Mouse (Mus musculus): ENCODE data around the gene Piwil1. TPM values are rescaled to one million over a fixed set of nuclear protein-coding genes. Genes with fewer than 3 reads are reported as not detected.

Piwil1 gene
- polyA plus RNA-seq, 1 experiment from 2014 or later: not detected

- 18% methylated on average over 10 of the region's 10 CpGs for WGBS
These were observed 1.4 kb downstream of the Piwil1 start for GRCm38 (mm10) chr5:128703688-128704087.

DNA sequence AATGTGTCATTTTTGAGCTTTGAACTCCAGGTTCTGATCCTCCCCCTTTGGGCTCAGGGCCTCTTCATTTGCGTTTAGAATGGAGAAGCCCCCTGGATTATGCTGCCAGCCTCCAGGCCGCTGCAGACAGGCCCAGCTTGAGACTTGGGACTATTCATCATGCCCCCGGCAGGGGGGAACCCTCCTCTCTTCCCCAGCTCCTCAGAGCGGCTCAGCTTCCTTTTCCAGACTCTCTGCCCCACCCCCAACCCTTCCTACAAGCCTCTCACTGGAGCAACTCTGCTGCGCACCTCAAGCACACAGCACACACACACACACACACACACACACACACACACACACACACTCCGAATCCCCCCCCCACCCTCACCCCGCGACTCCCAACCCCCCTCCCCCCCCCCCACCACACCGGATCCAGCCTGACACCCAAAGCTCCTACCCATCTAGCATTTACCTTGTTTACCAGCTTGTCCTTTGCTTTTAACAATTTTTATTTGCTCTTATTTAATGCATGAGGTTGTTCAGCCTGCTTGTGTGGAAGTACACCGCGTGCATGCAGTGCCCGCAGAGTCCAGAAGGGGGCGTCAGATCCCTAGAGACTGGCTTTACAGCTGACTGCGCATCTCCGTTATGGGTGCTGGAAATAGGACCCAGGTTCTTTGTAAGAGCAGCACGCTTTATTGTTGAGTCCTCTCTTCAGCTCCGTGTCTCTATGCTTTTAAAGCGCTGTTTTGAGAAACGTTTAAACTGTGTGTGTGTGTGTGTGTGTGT lies 2.0 kb downstream of the Piwil1 start:
- no peak for ATAC-seq (ENCODE audit: low FRiP score, low TSS enrichment)
- H3K9me3 ChIP-seq (ENCODE audit: control insufficient read depth, low read length): no peaks in the 10 kb centered on the region

More at GRCm38 (mm10) chr5:128703688-128704087, 1.4 kb downstream of the Piwil1 start:
- no peaks in the 10 kb centered on the region for H3K27me3 ChIP-seq (ENCODE audit: control insufficient read depth, insufficient read depth, low read length)
- no peaks in the 10 kb centered on the region for H3K4me1 ChIP-seq (replicated peaks; ENCODE audit: control insufficient read depth, insufficient read depth)
- TF ChIP-seq CTCF (IDR thresholded peaks at IDR 0.05; ENCODE audit: low read depth) (no peak), EP300 (optimal IDR thresholded peaks at IDR 0.05) (no peak)
- DNase-seq (ENCODE audit: low spot score): no peak
- no peak overlapping the region for H3K27ac ChIP-seq (replicated peaks)
- peak overlapping the region; percentile 8; the same call in 1 of the 2 replicates for H3K4me2 ChIP-seq (replicated peaks; ENCODE audit: low read depth)
- no peak for ATAC-seq (ENCODE audit: low FRiP score, low TSS enrichment)
- H3K4me3 ChIP-seq (ENCODE audit: low read depth, low read length): no peak overlapping the region
- no peak overlapping the region for H3K9ac ChIP-seq (ENCODE audit: low read length)
- H3K9me3 ChIP-seq (ENCODE audit: control insufficient read depth, low read length): no peaks in the 10 kb centered on the region
- no peaks in the 10 kb centered on the region for H3K36me3 ChIP-seq (ENCODE audit: control insufficient read depth, insufficient read depth, low read length)

GRCm38 (mm10) chr5:128706467-128706866 lies 4.1 kb downstream of the Piwil1 start:
- Histone ChIP-seq H3K36me3 (ENCODE audit: control insufficient read depth, insufficient read depth, low read length) (no peaks in the 10 kb centered on the region), H3K9me3 (ENCODE audit: control insufficient read depth, low read length) (no peaks in the 10 kb centered on the region), H3K4me1 (replicated peaks; ENCODE audit: control insufficient read depth, insufficient read depth) (no peaks in the 10 kb centered on the region), H3K9ac (ENCODE audit: low read length) (no peak overlapping the region), H3K4me2 (replicated peaks; ENCODE audit: low read depth) (no peak overlapping the region), H3K4me3 (ENCODE audit: low read depth, low read length) (no peak overlapping the region), H3K27ac (replicated peaks) (no peak overlapping the region), H3K27me3 (ENCODE audit: control insufficient read depth, insufficient read depth, low read length) (no peaks in the 10 kb centered on the region)
- no peak for ATAC-seq (ENCODE audit: low FRiP score, low TSS enrichment)
- TF ChIP-seq EP300 (optimal IDR thresholded peaks at IDR 0.05) (no peak), CTCF (IDR thresholded peaks at IDR 0.05; ENCODE audit: low read depth) (peak; percentile 47)
- DNase-seq (ENCODE audit: low spot score): no peak
- WGBS: 96% methylated on average over 1 of the region's 1 CpGs

More for the DNA sequence above, 2.0 kb downstream of the Piwil1 start:
- Histone ChIP-seq H3K4me3 (ENCODE audit: low read depth, low read length) (no peak overlapping the region), H3K27ac (replicated peaks) (no peak overlapping the region), H3K36me3 (ENCODE audit: control insufficient read depth, insufficient read depth, low read length) (no peaks in the 10 kb centered on the region), H3K4me2 (replicated peaks; ENCODE audit: low read depth) (peak overlapping the region; percentile 8; the same call in 1 of the 2 replicates), H3K4me1 (replicated peaks; ENCODE audit: control insufficient read depth, insufficient read depth) (no peaks in the 10 kb centered on the region), H3K9ac (ENCODE audit: low read length) (no peak overlapping the region), H3K27me3 (ENCODE audit: control insufficient read depth, insufficient read depth, low read length) (no peaks in the 10 kb centered on the region)
- TF ChIP-seq CTCF (IDR thresholded peaks at IDR 0.05; ENCODE audit: low read depth) (0 out of 2 replicates have a peak, but pooled peaks have one; percentile 30), EP300 (optimal IDR thresholded peaks at IDR 0.05) (no peak)
- no peak for DNase-seq (ENCODE audit: low spot score)
- 45% methylated on average over 15 of the region's 19 CpGs for WGBS

DNA sequence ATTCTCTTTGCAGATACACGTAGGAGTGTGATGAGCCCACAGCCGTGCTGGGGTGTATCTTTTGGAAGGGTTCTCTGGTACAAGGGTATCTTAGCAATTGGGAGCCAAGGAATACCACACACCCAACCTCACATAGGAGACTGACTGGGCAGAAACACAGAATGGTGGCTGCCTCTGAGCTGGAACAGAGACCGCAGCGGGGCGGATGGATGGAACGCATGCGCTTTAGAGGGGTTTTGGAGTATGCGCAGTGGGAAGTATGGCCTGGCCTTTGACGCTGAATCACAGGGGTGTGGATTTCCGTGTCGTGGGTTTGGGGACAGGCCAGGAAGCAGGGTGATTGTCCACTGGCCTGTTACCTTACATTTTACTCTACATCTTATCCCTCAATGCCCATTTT lies 4.9 kb downstream of the Piwil1 start:
- Histone ChIP-seq H3K9ac (ENCODE audit: low read length) (no peak overlapping the region), H3K4me1 (replicated peaks; ENCODE audit: control insufficient read depth, insufficient read depth) (no peaks in the 10 kb centered on the region), H3K9me3 (ENCODE audit: control insufficient read depth, low read length) (no peaks in the 10 kb centered on the region), H3K4me3 (ENCODE audit: low read depth, low read length) (no peak overlapping the region), H3K27me3 (ENCODE audit: control insufficient read depth, insufficient read depth, low read length) (no peaks in the 10 kb centered on the region), H3K4me2 (replicated peaks; ENCODE audit: low read depth) (no peak overlapping the region), H3K36me3 (ENCODE audit: control insufficient read depth, insufficient read depth, low read length) (no peaks in the 10 kb centered on the region), H3K27ac (replicated peaks) (no peak overlapping the region)
- ATAC-seq (ENCODE audit: low FRiP score, low TSS enrichment): no peak
- TF ChIP-seq CTCF (IDR thresholded peaks at IDR 0.05; ENCODE audit: low read depth): no peak
- TF ChIP-seq EP300 (optimal IDR thresholded peaks at IDR 0.05): no peak
- no peak for DNase-seq (ENCODE audit: low spot score)
- WGBS: 92% methylated on average over 11 of the region's 11 CpGs

DNA sequence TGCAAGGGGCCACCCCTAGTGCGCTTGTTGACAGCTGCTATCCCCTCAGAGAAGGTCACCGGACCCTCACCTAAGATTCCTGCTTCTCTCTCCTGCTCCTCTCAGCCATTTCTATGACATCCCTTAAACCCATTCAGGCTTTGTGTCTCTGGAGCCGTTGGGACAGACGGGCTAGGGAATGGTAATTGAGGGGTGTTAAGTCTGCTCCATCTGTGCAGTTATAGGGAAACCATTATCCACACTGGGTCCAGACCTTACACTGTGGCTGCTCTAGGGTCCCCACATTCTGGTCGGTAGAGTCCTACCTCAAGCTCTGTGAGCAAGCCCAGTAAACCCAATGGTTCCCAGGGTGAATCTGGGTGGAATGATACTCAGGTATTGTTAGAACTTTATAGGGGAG lies 6.6 kb downstream of the Piwil1 start:
- Histone ChIP-seq H3K4me2 (replicated peaks; ENCODE audit: low read depth) (no peak overlapping the region), H3K4me1 (replicated peaks; ENCODE audit: control insufficient read depth, insufficient read depth) (no peaks in the 10 kb centered on the region), H3K4me3 (ENCODE audit: low read depth, low read length) (no peak overlapping the region), H3K9me3 (ENCODE audit: control insufficient read depth, low read length) (no peaks in the 10 kb centered on the region), H3K9ac (ENCODE audit: low read length) (no peak overlapping the region), H3K27ac (replicated peaks) (no peak overlapping the region), H3K36me3 (ENCODE audit: control insufficient read depth, insufficient read depth, low read length) (no peaks in the 10 kb centered on the region), H3K27me3 (ENCODE audit: control insufficient read depth, insufficient read depth, low read length) (no peaks in the 10 kb centered on the region)
- DNase-seq (ENCODE audit: low spot score): no peak
- WGBS: 86% methylated on average over 5 of the region's 5 CpGs
- TF ChIP-seq EP300 (optimal IDR thresholded peaks at IDR 0.05) (no peak), CTCF (IDR thresholded peaks at IDR 0.05; ENCODE audit: low read depth) (no peak)
- ATAC-seq (ENCODE audit: low FRiP score, low TSS enrichment): no peak

DNA sequence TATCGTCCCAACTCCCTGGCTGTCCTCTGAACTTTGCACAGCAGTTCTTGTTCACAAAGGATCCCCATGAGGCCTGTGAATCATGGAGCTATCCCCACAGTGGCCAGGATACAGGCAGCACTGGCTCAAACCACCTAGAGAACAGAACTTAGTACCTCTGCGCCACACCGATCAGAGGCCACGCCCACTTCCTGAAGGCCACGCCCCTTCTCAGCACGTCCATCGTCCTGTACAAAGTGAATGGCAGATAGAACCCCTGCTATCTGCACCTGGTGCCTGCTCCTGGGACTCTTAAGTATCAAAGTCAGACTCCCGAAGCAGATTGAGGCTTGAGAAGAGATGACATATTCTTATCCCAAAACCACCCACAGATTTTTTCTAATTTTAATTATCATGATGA lies 8.3 kb downstream of the Piwil1 start:
- Histone ChIP-seq H3K4me3 (ENCODE audit: low read depth, low read length) (no peak overlapping the region), H3K4me2 (replicated peaks; ENCODE audit: low read depth) (no peak overlapping the region), H3K27ac (replicated peaks) (no peak overlapping the region), H3K27me3 (ENCODE audit: control insufficient read depth, insufficient read depth, low read length) (no peaks in the 10 kb centered on the region), H3K36me3 (ENCODE audit: control insufficient read depth, insufficient read depth, low read length) (no peaks in the 10 kb centered on the region), H3K4me1 (replicated peaks; ENCODE audit: control insufficient read depth, insufficient read depth) (no peaks in the 10 kb centered on the region), H3K9me3 (ENCODE audit: control insufficient read depth, low read length) (no peaks in the 10 kb centered on the region), H3K9ac (ENCODE audit: low read length) (no peak overlapping the region)
- TF ChIP-seq CTCF (IDR thresholded peaks at IDR 0.05; ENCODE audit: low read depth): no peak
- TF ChIP-seq EP300 (optimal IDR thresholded peaks at IDR 0.05): no peak
- DNase-seq (ENCODE audit: low spot score): no peak
- 27% methylated on average over 8 of the region's 8 CpGs for WGBS
- ATAC-seq (ENCODE audit: low FRiP score, low TSS enrichment): no peak
